Mouse (Mus musculus) gastrocnemius, adult 2 months (tissue): ENCODE data around the gene Camsap2. TPM values are rescaled to one million over a fixed set of nuclear protein-coding genes. Genes with fewer than 3 reads are reported as not detected.

Source experiments
- DNase-seq: peaks from one replicate; pipeline ENCODE4 v3.0.0; 2022
- H3K27ac ChIP-seq: fragments of 200-600 bp; 2 replicates; pipeline ENCODE4 v1.8.1; 2022; ENCODE audit warnings: mild to moderate bottlenecking
- H3K4me3 ChIP-seq: fragments of 200-600 bp; 2 replicates; pipeline ENCODE4 v1.8.1; 2022; ENCODE audit warnings: mild to moderate bottlenecking, moderate library complexity
- CTCF ChIP-seq: fragments of 200-600 bp; IDR thresholded peaks from 2 replicates; pipeline ENCODE4 v1.8.1; 2022; ENCODE audit warnings: antibody characterized with exemption, mild to moderate bottlenecking, moderate library complexity
- intact Hi-C: fragments of 180-260 bp; cut with DNase I; formaldehyde crosslinking; loops from one replicate; pipeline ENCODE4 v1.15.1; 2025
- total RNA-seq, 2 experiments: library from RNA; stranded (reverse); gene quantifications; 2 replicates each; pipeline ENCODE4 v1.2.3; 2021

Gene Camsap2
- total RNA-seq, 2 experiments from 2014 or later, result 8.3 to 12.4 TPM

GRCm38 (mm10) chr1:136268224-136268623 is 77.7 kb downstream of the Camsap2 start:
- no peak overlapping the region for H3K27ac ChIP-seq
- DNase-seq, result no peak
- no peak for TF ChIP-seq CTCF
- intact Hi-C loops, result no loop called here
- H3K4me3 ChIP-seq, result no peak overlapping the region

GRCm38 (mm10) chr1:136266127-136266526 is 79.8 kb downstream of the Camsap2 start:
- no peak for DNase-seq
- intact Hi-C loops, result no loop called here
- H3K4me3 ChIP-seq, result no peak overlapping the region
- H3K27ac ChIP-seq, result no peak overlapping the region
- TF ChIP-seq CTCF, result no peak

GRCm38 (mm10) chr1:136263355-136263754 is 82.5 kb downstream of the Camsap2 start:
- H3K4me3 ChIP-seq, result no peak overlapping the region
- intact Hi-C loops, result no loop called here
- DNase-seq, result no peak
- H3K27ac ChIP-seq, result no peak overlapping the region
- TF ChIP-seq CTCF, result no peak

- TF ChIP-seq CTCF, result no peak
- Histone ChIP-seq H3K4me3 (peak within 1 kb of the TSS; percentile 70), H3K27ac (peak within 1 kb of the TSS; percentile 65)
- DNase-seq, result no peak
- intact Hi-C loops, result no loop called here
Measured at GRCm38 (mm10) chr1:136260635-136261238, 85.2 kb downstream of the Camsap2 start, which contains the start of gene Gpr25. Gene Gpr25 (minus strand): TSS chr1:136260873.

- Histone ChIP-seq H3K4me3 (peak overlapping the region; percentile 70), H3K27ac (peak overlapping the region; percentile 65)
- DNase-seq, result peak; percentile 90
- intact Hi-C loops, result no loop called here
- no peak for TF ChIP-seq CTCF
Measured at GRCm38 (mm10) chr1:136259893-136260634, 85.8 kb downstream of the Camsap2 start.

- TF ChIP-seq CTCF, result no peak
- H3K27ac ChIP-seq, result no peak overlapping the region
- H3K4me3 ChIP-seq, result peak overlapping the region; percentile 70
- intact Hi-C loops, result no loop called here
- DNase-seq, result no peak
Measured at GRCm38 (mm10) chr1:136259543-136259892, 86.4 kb downstream of the Camsap2 start.

GRCm38 (mm10) chr1:136258495-136258894 is 87.4 kb downstream of the Camsap2 start:
- intact Hi-C loops, result no loop called here
- no peak for TF ChIP-seq CTCF
- Histone ChIP-seq H3K27ac (no peak overlapping the region), H3K4me3 (no peak overlapping the region)
- no peak for DNase-seq

- Histone ChIP-seq H3K4me3 (no peak overlapping the region), H3K27ac (no peak overlapping the region)
- no peak for TF ChIP-seq CTCF
- DNase-seq, result no peak
- intact Hi-C loops, result no loop called here
Measured at GRCm38 (mm10) chr1:136255657-136256056, 90.2 kb downstream of the Camsap2 start.

- no peak for DNase-seq
- intact Hi-C loops, result no loop called here
- Histone ChIP-seq H3K27ac (no peak overlapping the region), H3K4me3 (no peak overlapping the region)
- TF ChIP-seq CTCF, result no peak
Measured at GRCm38 (mm10) chr1:136255174-136255573, 90.7 kb downstream of the Camsap2 start.

GRCm38 (mm10) chr1:136254503-136255065 is 91.3 kb downstream of the Camsap2 start:
- DNase-seq, result no peak
- intact Hi-C loops, result no loop called here
- Histone ChIP-seq H3K27ac (no peak overlapping the region), H3K4me3 (no peak overlapping the region)
- no peak for TF ChIP-seq CTCF

- no peak for TF ChIP-seq CTCF
- DNase-seq, result no peak
- Histone ChIP-seq H3K27ac (no peak overlapping the region), H3K4me3 (no peak overlapping the region)
- intact Hi-C loops, result no loop called here
Measured at GRCm38 (mm10) chr1:136253472-136253871, 92.4 kb downstream of the Camsap2 start.

GRCm38 (mm10) chr1:136249662-136250061 is 96.2 kb downstream of the Camsap2 start:
- intact Hi-C loops, result no loop called here
- Histone ChIP-seq H3K27ac (no peak overlapping the region), H3K4me3 (no peak overlapping the region)
- no peak for DNase-seq
- TF ChIP-seq CTCF, result no peak

GRCm38 (mm10) chr1:136247393-136247792 is 98.5 kb downstream of the Camsap2 start:
- no peak overlapping the region for H3K4me3 ChIP-seq
- no peak for TF ChIP-seq CTCF
- no peak overlapping the region for H3K27ac ChIP-seq
- DNase-seq, result no peak
- intact Hi-C loops, result no loop called here
